Mouse (Mus musculus): ENCODE data around the gene Rasgef1a.

The Rasgef1a gene

DNA sequence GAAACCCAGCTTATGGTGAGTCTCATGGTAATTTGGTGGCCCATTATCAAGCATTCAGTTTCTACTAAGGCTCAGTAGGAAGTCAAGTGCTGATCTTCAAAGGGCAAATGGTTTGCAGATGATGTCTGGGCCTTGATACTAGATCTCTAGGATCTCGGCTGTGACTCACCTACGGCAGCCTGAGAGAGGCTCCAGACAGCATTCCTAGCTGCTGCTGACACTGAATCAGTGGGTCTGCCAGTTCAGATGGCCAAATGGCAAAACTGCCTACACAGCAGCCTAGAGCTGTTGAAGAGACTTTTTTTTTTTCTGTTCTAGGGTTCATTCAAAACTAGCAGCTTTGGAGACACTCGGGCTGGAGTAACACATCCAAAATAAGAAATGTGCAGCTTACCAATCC, 15.8 kb downstream of the Rasgef1a start:
- DNase-seq (ENCODE audit: low read depth, low spot score) = no peak

GRCm38 (mm10) chr6:118031467-118031866, 20.2 kb downstream of the Rasgef1a start:
- DNase-seq (ENCODE audit: low read depth, low spot score) = no peak

DNA sequence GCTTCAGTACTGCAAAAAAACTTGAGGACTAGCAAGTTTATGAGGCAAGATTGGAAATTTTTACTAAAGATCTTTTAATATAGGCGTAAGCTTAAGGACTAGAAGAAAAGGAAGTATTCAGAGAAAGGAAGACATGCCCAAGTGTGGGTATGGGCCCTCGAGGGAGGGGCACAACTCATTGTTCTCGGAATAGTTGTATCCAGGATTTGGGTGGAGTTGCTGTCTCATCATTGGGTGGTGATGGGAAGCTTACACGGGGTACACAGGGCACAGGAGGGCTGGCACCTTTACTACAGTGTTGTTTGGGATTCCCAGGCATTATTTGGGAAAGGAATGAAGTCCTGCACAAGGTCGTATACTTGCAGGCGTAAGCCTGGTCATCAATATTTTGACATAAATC, 24.4 kb downstream of the Rasgef1a start:
- no peak for DNase-seq (ENCODE audit: low read depth, low spot score)

- no peak for DNase-seq (ENCODE audit: low read depth, low spot score)
Measured at GRCm38 (mm10) chr6:118036118-118036805, 25.0 kb downstream of the Rasgef1a start.

DNA sequence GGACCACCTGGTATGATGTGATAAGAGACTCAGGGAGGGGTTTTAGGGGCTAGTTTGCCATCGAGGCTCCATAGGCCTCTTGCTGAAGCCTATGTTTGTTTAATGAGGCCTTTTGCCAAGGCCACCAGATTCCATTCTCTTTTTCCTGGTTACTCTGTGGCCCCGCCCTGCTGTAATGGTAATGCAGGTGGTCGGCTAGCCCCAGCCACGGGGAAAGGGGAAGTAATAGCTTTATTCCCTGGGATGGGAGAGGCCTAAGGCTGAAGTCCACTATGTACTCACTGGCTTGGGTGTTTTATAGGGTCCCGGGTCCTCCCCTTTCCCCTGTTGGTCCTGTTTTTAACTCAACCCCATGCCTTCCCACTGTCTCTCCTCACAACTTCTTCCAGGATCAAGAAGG, 25.6 kb downstream of the Rasgef1a start:
- DNase-seq (ENCODE audit: low read depth, low spot score) = no peak

DNA sequence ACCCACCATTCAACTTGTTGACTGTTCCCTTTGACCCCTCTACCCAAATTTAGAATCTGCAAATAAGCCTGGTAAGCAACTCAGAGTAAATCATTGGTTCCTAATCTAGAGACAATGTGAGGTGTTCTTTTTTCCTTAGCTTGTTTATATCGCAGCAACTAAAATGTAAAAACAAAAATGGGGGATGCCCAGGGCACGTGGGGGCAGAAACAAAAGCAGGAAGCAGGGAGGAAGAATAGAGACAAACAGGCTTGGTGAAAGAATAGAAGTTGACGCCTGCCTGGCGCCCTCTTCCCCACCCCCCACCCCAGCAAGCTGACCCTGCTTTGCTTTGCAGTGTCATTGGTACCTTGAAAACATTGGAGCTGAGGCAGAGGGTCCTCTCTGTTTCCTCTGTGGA, 33.9 kb downstream of the Rasgef1a start:
- DNase-seq (ENCODE audit: low read depth, low spot score) = no peak

DNA sequence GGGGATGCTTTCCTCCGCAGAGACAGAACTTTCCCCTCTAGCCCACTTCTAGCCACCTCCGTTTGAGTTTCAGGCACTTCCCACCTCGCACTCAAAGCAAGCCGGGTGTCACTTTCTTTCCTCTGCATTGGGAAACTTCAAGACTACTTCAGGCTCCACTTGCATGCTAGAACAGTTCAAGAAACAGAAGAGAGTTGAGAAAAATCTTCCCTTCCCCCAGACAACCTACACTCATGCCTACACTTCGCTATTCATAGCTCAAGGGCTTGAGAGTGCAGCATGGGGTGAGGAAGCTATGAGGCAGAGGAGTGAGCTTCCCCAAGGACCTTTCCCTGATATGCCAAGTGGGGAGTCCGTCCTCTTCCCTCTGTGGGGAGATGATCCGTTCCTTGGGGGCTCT, 34.7 kb downstream of the Rasgef1a start:
- no peak for DNase-seq (ENCODE audit: low read depth, low spot score)

GRCm38 (mm10) chr6:118046511-118046910, 35.3 kb downstream of the Rasgef1a start:
- no peak for DNase-seq (ENCODE audit: low read depth, low spot score)

- DNase-seq (ENCODE audit: low read depth, low spot score) = no peak
Measured at GRCm38 (mm10) chr6:118046924-118047323, 35.7 kb downstream of the Rasgef1a start.

GRCm38 (mm10) chr6:118047811-118048505, 36.7 kb downstream of the Rasgef1a start:
- DNase-seq (ENCODE audit: low read depth, low spot score) = peak; percentile 64

GRCm38 (mm10) chr6:118049776-118050175, 38.5 kb downstream of the Rasgef1a start:
- DNase-seq (ENCODE audit: low read depth, low spot score) = peak; percentile 74

GRCm38 (mm10) chr6:118051474-118051873, 40.2 kb downstream of the Rasgef1a start:
- DNase-seq (ENCODE audit: low read depth, low spot score) = no peak

- DNase-seq (ENCODE audit: low read depth, low spot score) = no peak
Measured at GRCm38 (mm10) chr6:118055209-118055608, 44.0 kb downstream of the Rasgef1a start.

- no peak for DNase-seq (ENCODE audit: low read depth, low spot score)
Measured at GRCm38 (mm10) chr6:118061266-118061665, 50.0 kb downstream of the Rasgef1a start.

DNA sequence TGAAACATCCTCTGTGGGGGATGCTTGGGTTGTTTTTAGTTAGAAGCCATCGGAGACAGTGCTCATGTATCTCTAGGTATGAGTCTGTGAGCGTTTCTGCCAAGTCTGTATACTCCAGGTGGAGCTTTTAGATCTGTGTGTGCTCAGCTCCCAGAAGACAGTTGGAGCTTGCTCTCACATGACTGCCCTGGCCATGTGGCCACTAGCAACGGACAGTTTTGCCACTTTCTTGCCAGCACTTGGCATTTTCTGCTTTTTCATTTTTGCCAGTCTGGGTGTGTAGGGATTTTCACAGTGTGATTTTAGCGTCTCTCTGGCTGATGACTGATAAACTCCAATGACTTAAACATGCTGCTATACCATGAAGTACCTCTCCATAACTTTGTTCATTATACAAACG, 52.0 kb downstream of the Rasgef1a start:
- no peak for DNase-seq (ENCODE audit: low read depth, low spot score)

DNA sequence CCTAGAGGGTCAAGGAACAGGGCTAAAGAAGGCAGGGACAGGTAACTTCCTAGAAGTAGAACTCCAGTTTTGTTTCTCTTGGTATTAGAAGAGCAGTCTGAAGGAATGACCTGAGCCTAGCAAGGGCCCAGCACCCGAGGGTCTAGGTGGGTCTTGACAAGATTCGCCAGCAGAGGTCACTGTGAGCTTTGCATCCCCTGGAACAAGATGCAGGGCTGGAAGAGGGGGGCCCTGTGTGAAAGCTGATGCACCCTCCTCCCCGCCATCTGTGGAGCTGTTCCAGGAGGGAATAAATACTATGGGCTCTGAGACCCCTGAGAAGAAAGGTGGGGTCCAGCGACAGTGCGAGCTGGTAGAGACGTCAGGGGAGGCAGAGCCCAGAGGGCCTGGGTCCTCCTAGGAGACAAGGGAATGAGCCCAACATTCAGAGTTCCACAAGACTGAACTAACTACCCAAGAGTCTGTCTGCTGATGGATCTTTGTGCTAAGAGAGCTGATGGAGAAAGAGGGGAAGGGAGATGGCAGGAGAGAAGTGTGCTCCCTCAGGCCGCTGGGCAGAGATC, 53.8 kb downstream of the Rasgef1a start:
- peak; percentile 71 for DNase-seq (ENCODE audit: low read depth, low spot score)

DNA sequence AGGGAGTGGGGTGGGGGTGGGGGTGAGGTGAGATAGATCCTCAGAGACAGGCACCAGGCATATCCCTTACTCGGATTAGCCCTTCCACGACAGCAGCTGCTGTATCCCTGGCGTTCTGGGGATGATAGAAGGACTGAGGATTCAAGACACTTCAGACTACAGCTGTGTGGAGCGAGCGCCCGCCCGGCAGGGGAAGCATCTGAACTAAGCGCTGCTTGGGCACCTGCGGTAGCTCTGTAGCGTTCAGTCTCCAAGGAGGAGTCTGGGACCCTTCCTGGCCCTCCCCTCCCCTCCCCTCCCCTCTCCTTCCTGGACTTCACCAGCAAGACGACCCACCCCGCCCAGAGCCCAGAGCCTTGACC, 54.6 kb downstream of the Rasgef1a start:
- no peak for DNase-seq (ENCODE audit: low read depth, low spot score)

GRCm38 (mm10) chr6:118066199-118067081, 55.2 kb downstream of the Rasgef1a start:
- peak; percentile 91 for DNase-seq (ENCODE audit: low read depth, low spot score)

DNA sequence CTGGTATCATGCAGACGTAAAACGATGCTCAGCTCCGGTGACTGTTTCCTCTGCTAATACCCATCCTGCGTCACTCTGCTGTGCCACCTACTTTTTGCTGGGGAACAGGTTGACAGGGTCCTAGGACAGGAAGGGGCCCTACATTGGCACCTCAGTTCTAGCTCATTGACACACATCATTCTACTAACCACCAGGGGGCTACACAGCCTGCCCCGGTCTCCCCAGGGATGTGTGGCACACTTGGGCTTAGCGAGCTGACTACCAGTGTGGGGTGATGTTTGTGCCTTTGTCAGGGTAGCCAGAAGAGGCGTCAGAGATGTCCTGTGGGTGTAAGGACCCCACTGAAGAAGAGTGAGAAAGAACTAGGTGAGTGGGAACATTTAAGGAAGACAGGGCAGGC, 56.5 kb downstream of the Rasgef1a start:
- peak; percentile 35 for DNase-seq (ENCODE audit: low read depth, low spot score)

- DNase-seq (ENCODE audit: low read depth, low spot score) = no peak
Measured at GRCm38 (mm10) chr6:118070321-118071012, 59.2 kb downstream of the Rasgef1a start.

GRCm38 (mm10) chr6:118071013-118071350, 59.7 kb downstream of the Rasgef1a start:
- no peak for DNase-seq (ENCODE audit: low read depth, low spot score)

DNA sequence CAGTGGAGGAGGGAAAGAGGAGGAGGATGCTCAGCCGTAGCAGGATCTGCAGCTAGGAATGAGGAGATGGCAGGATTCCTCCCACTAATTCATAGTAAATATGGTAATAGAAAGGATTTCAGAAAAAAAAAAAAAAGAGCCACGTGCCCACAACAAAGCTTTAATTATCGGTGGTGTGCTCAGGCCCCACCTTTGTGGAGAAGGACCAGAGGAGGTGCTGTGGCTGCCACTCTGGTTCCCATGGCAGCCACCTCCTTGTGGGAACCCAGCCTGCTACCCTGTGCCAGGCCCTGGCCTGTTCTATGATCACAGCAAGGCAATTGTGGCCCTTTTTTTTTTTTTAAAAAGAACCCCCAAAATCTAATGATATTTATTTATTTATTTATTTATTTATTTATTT, 60.2 kb downstream of the Rasgef1a start:
- no peak for DNase-seq (ENCODE audit: low read depth, low spot score)

Measured in ES-CJ7 (cell line).